Mouse (Mus musculus) MEL (cell line): Measurements from ENCODE around the gene Gm49388. TPM values are rescaled to one million over a fixed set of nuclear protein-coding genes. Genes with fewer than 3 reads are reported as not detected.

Source experiments
- DNase-seq: peaks from one replicate; pipeline ENCODE4 v3.0.0; 2011; ENCODE audit warnings: low read depth, low spot score
- H3K27ac ChIP-seq: 2 replicates; pipeline ENCODE4 v1.5.1; 2012; ENCODE audit warnings: low read depth, mild to moderate bottlenecking, control low read depth, low read length, moderate library complexity; ENCODE audit not compliant: control insufficient read depth
- H3K27me3 ChIP-seq, 2 experiments: fragments of 150-350 bp in 1 of 2; sonication (generic) in 1 of 2; 2 replicates each; pipeline ENCODE4 v1.6.1; 2012; ENCODE audit warnings: low read length in 2 of 2, mild to moderate bottlenecking in 2 of 2, improper control_type of control experiment in 1 of 2, moderate library complexity in 1 of 2; ENCODE audit not compliant: insufficient read depth in 2 of 2, control insufficient read depth in 1 of 2
- H3K36me3 ChIP-seq, 2 experiments: 2 replicates each; pipeline ENCODE4 v1.6.1; 2012 to 2014; ENCODE audit warnings: low read length in 2 of 2, improper control_type of control experiment in 1 of 2, inconsistent platforms in 1 of 2, mild to moderate bottlenecking in 1 of 2; ENCODE audit not compliant: insufficient read depth in 2 of 2, control insufficient read depth in 1 of 2
- H3K4me1 ChIP-seq, 2 experiments: fragments of 150-350 bp in 1 of 2; sonication (generic) in 1 of 2; 2 replicates each; pipeline ENCODE4 v1.6.1; 2012; ENCODE audit warnings: low read length in 2 of 2, improper control_type of control experiment in 1 of 2, mild to moderate bottlenecking in 1 of 2; ENCODE audit not compliant: insufficient read depth in 2 of 2, control insufficient read depth in 1 of 2
- H3K4me3 ChIP-seq, 2 experiments: fragments of 150-350 bp in 1 of 2; sonication (generic) in 1 of 2; 2 replicates each; pipeline ENCODE4 v1.5.1; 2012; ENCODE audit warnings: low read depth in 2 of 2, low read length in 2 of 2, mild to moderate bottlenecking in 2 of 2, moderate library complexity in 2 of 2, control low read depth in 1 of 2, improper control_type of control experiment in 1 of 2; ENCODE audit not compliant: control insufficient read depth in 1 of 2, insufficient read depth in 1 of 2
- H3K79me2 ChIP-seq: 2 replicates; pipeline ENCODE4 v1.6.1; 2012; ENCODE audit warnings: mild to moderate bottlenecking, low read length, moderate library complexity; ENCODE audit not compliant: control insufficient read depth, poor library complexity, insufficient read depth
- H3K9ac ChIP-seq: 2 replicates; pipeline ENCODE4 v1.6.1; 2012; ENCODE audit warnings: low read depth, mild to moderate bottlenecking, control low read depth, low read length, moderate library complexity; ENCODE audit not compliant: control insufficient read depth, poor library complexity, severe bottlenecking
- H3K9me3 ChIP-seq: fragments of 150-350 bp; sonication (generic); replicated peaks from 2 replicates; pipeline ENCODE4 v1.6.1; 2012; ENCODE audit warnings: mild to moderate bottlenecking, low read length, improper control_type of control experiment, moderate library complexity; ENCODE audit not compliant: insufficient read depth
- BHLHE40 ChIP-seq: IDR thresholded peaks from 2 replicates; pipeline ENCODE4 v1.6.1; 2012; ENCODE audit warnings: low read depth, mild to moderate bottlenecking, inconsistent platforms, low read length, improper control_type of control experiment, borderline replicate concordance
- CHD1 ChIP-seq: IDR thresholded peaks from 2 replicates; pipeline ENCODE4 v1.6.1; 2012; ENCODE audit warnings: low read depth, mild to moderate bottlenecking, inconsistent platforms, low read length, improper control_type of control experiment
- CHD2 ChIP-seq: IDR thresholded peaks from 2 replicates; pipeline ENCODE4 v1.6.1; 2011; ENCODE audit warnings: low read length, improper control_type of control experiment
- CTCF ChIP-seq, 3 experiments: IDR thresholded peaks in 2 of 3; conservative IDR thresholded peaks in 1 of 3; 2 replicates each; pipeline ENCODE4 v1.5.1; 2011 to 2012; ENCODE audit warnings: low read length in 3 of 3, low read depth in 2 of 3, mild to moderate bottlenecking in 2 of 3, improper control_type of control experiment in 1 of 3, inconsistent platforms in 1 of 3, mixed read lengths in 1 of 3, moderate library complexity in 1 of 3; ENCODE audit not compliant: control insufficient read depth in 1 of 3, insufficient read depth in 1 of 3, poor library complexity in 1 of 3, severe bottlenecking in 1 of 3
- E2F4 ChIP-seq: IDR thresholded peaks from 2 replicates; pipeline ENCODE4 v1.6.1; 2011; ENCODE audit warnings: low read depth, low read length, improper control_type of control experiment, borderline replicate concordance
- ELF1 ChIP-seq: IDR thresholded peaks from 2 replicates; pipeline ENCODE4 v1.6.1; 2014; ENCODE audit warnings: low read depth, mild to moderate bottlenecking, inconsistent platforms, low read length, improper control_type of control experiment, moderate library complexity
- EP300 ChIP-seq, 2 experiments: IDR thresholded peaks; 2 replicates each; pipeline ENCODE4 v1.6.1; 2011; ENCODE audit warnings: improper control_type of control experiment in 2 of 2, low read length in 2 of 2, low read depth in 1 of 2, mild to moderate bottlenecking in 1 of 2
- ETS1 ChIP-seq: IDR thresholded peaks from 2 replicates; pipeline ENCODE4 v1.6.1; 2012; ENCODE audit warnings: low read depth, mild to moderate bottlenecking, inconsistent platforms, low read length, improper control_type of control experiment, moderate library complexity
- GABPA ChIP-seq: IDR thresholded peaks from 2 replicates; pipeline ENCODE4 v1.6.1; 2012; ENCODE audit warnings: low read depth, mild to moderate bottlenecking, inconsistent platforms, low read length, improper control_type of control experiment, moderate library complexity
- GATA1 ChIP-seq: IDR thresholded peaks from 2 replicates; pipeline ENCODE4 v1.6.1; 2011; ENCODE audit warnings: low read depth, low read length, improper control_type of control experiment
- HCFC1 ChIP-seq: IDR thresholded peaks from 2 replicates; pipeline ENCODE4 v1.6.1; 2012; ENCODE audit warnings: low read depth, mild to moderate bottlenecking, inconsistent platforms, low read length, improper control_type of control experiment, moderate library complexity
- JUND ChIP-seq: IDR thresholded peaks from 2 replicates; pipeline ENCODE4 v1.6.1; 2011; ENCODE audit warnings: low read depth, mild to moderate bottlenecking, improper control_type of control experiment, low read length
- KAT2A ChIP-seq: conservative IDR thresholded peaks from 2 replicates; pipeline ENCODE4 v1.6.1; 2012; ENCODE audit warnings: low read depth, low read length, improper control_type of control experiment, inconsistent platforms
- MAFK ChIP-seq: IDR thresholded peaks from 2 replicates; pipeline ENCODE4 v1.6.1; 2011; ENCODE audit warnings: low read depth, mild to moderate bottlenecking, low read length, improper control_type of control experiment, borderline replicate concordance
- MAX ChIP-seq: IDR thresholded peaks from 2 replicates; pipeline ENCODE4 v1.6.1; 2011; ENCODE audit warnings: low read length, improper control_type of control experiment
- MAZ ChIP-seq: IDR thresholded peaks from 2 replicates; pipeline ENCODE4 v1.6.1; 2012; ENCODE audit warnings: low read depth, mild to moderate bottlenecking, inconsistent platforms, low read length, improper control_type of control experiment
- MXI1 ChIP-seq: IDR thresholded peaks from 2 replicates; pipeline ENCODE4 v1.6.1; 2011; ENCODE audit warnings: mild to moderate bottlenecking, low read depth, low read length, improper control_type of control experiment
- MYB ChIP-seq: IDR thresholded peaks from 2 replicates; pipeline ENCODE4 v1.6.1; 2011; ENCODE audit warnings: mild to moderate bottlenecking, low read depth, low read length, improper control_type of control experiment
- MYC ChIP-seq: IDR thresholded peaks from 2 replicates; pipeline ENCODE4 v1.6.1; 2011; ENCODE audit warnings: low read depth, mild to moderate bottlenecking, low read length, improper control_type of control experiment, moderate library complexity
- NELFE ChIP-seq: IDR thresholded peaks from 2 replicates; pipeline ENCODE4 v1.6.1; 2011; ENCODE audit warnings: low read depth, low read length, improper control_type of control experiment
- NRF1 ChIP-seq: IDR thresholded peaks from 2 replicates; pipeline ENCODE4 v1.6.1; 2014; ENCODE audit warnings: low read depth, mild to moderate bottlenecking, inconsistent platforms, low read length, improper control_type of control experiment, moderate library complexity; ENCODE audit not compliant: poor library complexity, insufficient read depth, severe bottlenecking
- POLR2A ChIP-seq, 2 experiments: IDR thresholded peaks; 2 replicates each; pipeline ENCODE4 v1.6.1; 2011 to 2012; ENCODE audit warnings: low read length in 2 of 2, mild to moderate bottlenecking in 2 of 2, control low read depth in 1 of 2, improper control_type of control experiment in 1 of 2, low read depth in 1 of 2, moderate library complexity in 1 of 2; ENCODE audit not compliant: control insufficient read depth in 1 of 2, insufficient read depth in 1 of 2, poor library complexity in 1 of 2
- POLR2AphosphoS2 ChIP-seq: IDR thresholded peaks from 2 replicates; pipeline ENCODE4 v1.6.1; 2011; ENCODE audit warnings: low read length, improper control_type of control experiment
- POLR2AphosphoS5 ChIP-seq: IDR thresholded peaks from 2 replicates; pipeline ENCODE4 v1.6.1; 2012; ENCODE audit warnings: low read depth, borderline replicate concordance, mild to moderate bottlenecking, inconsistent platforms, low read length, moderate library complexity, mixed read lengths
- RAD21 ChIP-seq: IDR thresholded peaks from 2 replicates; pipeline ENCODE4 v1.6.1; 2011; ENCODE audit warnings: mild to moderate bottlenecking, low read depth, low read length, improper control_type of control experiment
- RCOR1 ChIP-seq: IDR thresholded peaks from 2 replicates; pipeline ENCODE4 v1.6.1; 2012; ENCODE audit warnings: low read depth, mild to moderate bottlenecking, inconsistent platforms, low read length, improper control_type of control experiment
- SIN3A ChIP-seq: IDR thresholded peaks from 2 replicates; pipeline ENCODE4 v1.6.1; 2012; ENCODE audit warnings: low read length, improper control_type of control experiment, inconsistent platforms
- SMC3 ChIP-seq: IDR thresholded peaks from 2 replicates; pipeline ENCODE4 v1.6.1; 2011; ENCODE audit warnings: low read depth, low read length, improper control_type of control experiment
- TAL1 ChIP-seq: IDR thresholded peaks from 2 replicates; pipeline ENCODE4 v1.6.1; 2012; ENCODE audit warnings: mild to moderate bottlenecking, inconsistent platforms, low read length, moderate library complexity, mixed read lengths
- TBP ChIP-seq: IDR thresholded peaks from 2 replicates; pipeline ENCODE4 v1.8.0; 2011; ENCODE audit warnings: low read depth, low read length, improper control_type of control experiment
- TCF12 ChIP-seq: IDR thresholded peaks from 2 replicates; pipeline ENCODE4 v1.6.1; 2014; ENCODE audit warnings: low read depth, mild to moderate bottlenecking, inconsistent platforms, low read length, improper control_type of control experiment, moderate library complexity
- USF1 ChIP-seq: IDR thresholded peaks from 2 replicates; pipeline ENCODE4 v1.6.1; 2014; ENCODE audit warnings: low read depth, mild to moderate bottlenecking, inconsistent platforms, low read length, improper control_type of control experiment, moderate library complexity
- USF2 ChIP-seq, 2 experiments: IDR thresholded peaks; 2 replicates each; pipeline ENCODE4 v1.6.1; 2011 to 2012; ENCODE audit warnings: improper control_type of control experiment in 2 of 2, low read length in 2 of 2, borderline replicate concordance in 1 of 2, inconsistent platforms in 1 of 2, low read depth in 1 of 2, mild to moderate bottlenecking in 1 of 2; ENCODE audit not compliant: insufficient read depth in 1 of 2
- ZC3H11A ChIP-seq: IDR thresholded peaks from 2 replicates; pipeline ENCODE4 v1.6.1; 2012; ENCODE audit warnings: low read depth, mild to moderate bottlenecking, inconsistent platforms, low read length, improper control_type of control experiment
- ZKSCAN1 ChIP-seq: IDR thresholded peaks from 2 replicates; pipeline ENCODE4 v1.6.1; 2012; ENCODE audit warnings: low read depth, mild to moderate bottlenecking, inconsistent platforms, low read length, improper control_type of control experiment, moderate library complexity
- ZMIZ1 ChIP-seq: IDR thresholded peaks from 2 replicates; pipeline ENCODE4 v1.6.1; 2012; ENCODE audit warnings: low read depth, mild to moderate bottlenecking, inconsistent platforms, low read length, improper control_type of control experiment, moderate library complexity
- ZNF384 ChIP-seq: IDR thresholded peaks from 2 replicates; pipeline ENCODE4 v1.6.1; 2012; ENCODE audit warnings: low read depth, mild to moderate bottlenecking, inconsistent platforms, low read length, improper control_type of control experiment
- polyA plus RNA-seq, 2 experiments: library from polyadenylated mRNA; stranded (reverse) in 1 of 2; unstranded in 1 of 2; fragments of >175 nt in 1 of 2; fragments of >200 nt in 1 of 2; gene quantifications; 2 replicates each; pipeline versions ENCODE4 v1.2.1 to v1.2.4; 2012; ENCODE audit warnings: low replicate concordance in 2 of 2, low read depth in 1 of 2; ENCODE audit not compliant: insufficient read length in 2 of 2, insufficient read depth in 1 of 2, missing spikeins in 1 of 2
- total RNA-seq: library from RNA; depleted of rRNA; stranded (reverse); fragments of 300-350 nt; gene quantifications from 2 replicates; pipeline ENCODE4 v1.2.3, GENCODE M21; 2012

The Gm49388 gene
- total and polyA plus RNA-seq, 3 experiments, result 0.73 to 1.3 TPM; not detected in 1

DNA sequence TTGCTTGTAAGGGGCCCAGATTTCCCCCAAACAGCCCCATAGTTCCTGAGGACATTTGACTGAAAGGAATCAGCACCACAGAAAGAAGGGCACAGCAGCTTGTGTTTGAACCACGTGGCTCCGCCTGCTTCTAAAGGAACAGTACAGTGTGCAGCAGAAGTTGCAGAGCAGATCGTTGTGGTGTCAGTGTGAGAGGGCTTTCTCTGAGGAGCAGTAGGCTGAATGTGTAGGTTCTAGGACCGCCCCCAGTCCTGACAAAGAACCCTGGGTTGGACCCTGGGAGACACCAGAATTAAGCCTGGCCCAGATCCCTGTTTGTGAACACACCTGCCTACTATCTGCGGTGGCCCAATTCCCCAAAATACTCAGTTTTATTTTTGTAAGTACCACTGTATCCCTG is 14.1 kb upstream of the Gm49388 start:
- Histone ChIP-seq H3K36me3 (peaks cover 0 to 32% of the 10 kb centered on the region in 2 experiments; a peak in 2 of 4 replicates), H3K9me3 (no peaks in the 10 kb centered on the region), H3K27me3 (no peaks in the 10 kb centered on the region), H3K9ac (peak overlapping the region; percentile 98), H3K79me2 (peaks cover 24% of the 10 kb centered on the region), H3K27ac (peak overlapping the region; percentile 93), H3K4me3 (peak overlapping the region; percentile 82 to 93; a peak in 2 of 4 replicates), H3K4me1 (peaks cover 5 to 37% of the 10 kb centered on the region in 2 experiments; a peak in 3 of 4 replicates)
- peak; percentile 71 for DNase-seq
- no peak for TF ChIP-seq ZC3H11A
- TF ChIP-seq MAX, result peak; percentile 84
- no peak for TF ChIP-seq SIN3A
- peak in 1 of 2 experiments; percentile 25; a peak in 1 of 4 replicates for TF ChIP-seq POLR2A (IDR thresholded peaks at IDR 0.05; ENCODE audit: control insufficient read depth in 1 of 2, insufficient read depth in 1 of 2, low read depth in 1 of 2, low read length in 2 of 2, poor library complexity in 1 of 2)
- no peak for TF ChIP-seq KAT2A
- TF ChIP-seq BHLHE40, result no peak
- TF ChIP-seq ELF1, result no peak
- no peak for TF ChIP-seq NRF1
- TF ChIP-seq ZMIZ1, result no peak
- TF ChIP-seq ETS1, result no peak
- no peak for TF ChIP-seq CHD2
- TF ChIP-seq GABPA, result no peak
- TF ChIP-seq USF2 (IDR thresholded peaks at IDR 0.05; ENCODE audit: borderline replicate concordance in 1 of 2, insufficient read depth in 1 of 2, low read depth in 1 of 2, low read length in 2 of 2), result no peak
- no peak for TF ChIP-seq TCF12
- no peak for TF ChIP-seq EP300 (IDR thresholded peaks at IDR 0.05; ENCODE audit: low read depth in 1 of 2, low read length in 2 of 2)
- TF ChIP-seq CTCF (IDR thresholded peaks at IDR 0.05 in 2 of 3, conservative IDR thresholded peaks at IDR 0.05 in 1 of 3; ENCODE audit: control insufficient read depth in 1 of 3, insufficient read depth in 1 of 3, low read depth in 2 of 3, low read length in 3 of 3, poor library complexity in 1 of 3, severe bottlenecking in 1 of 3), result no peak
- no peak for TF ChIP-seq CHD1
- no peak for TF ChIP-seq ZKSCAN1
- peak; percentile 72; the same call in 1 of the 2 replicates for TF ChIP-seq MYC
- no peak for TF ChIP-seq MYB
- no peak for TF ChIP-seq TBP
- TF ChIP-seq RCOR1, result no peak
- TF ChIP-seq MAFK, result no peak
- TF ChIP-seq POLR2AphosphoS5, result no peak
- TF ChIP-seq NELFE, result no peak
- TF ChIP-seq MAZ, result no peak
- no peak for TF ChIP-seq E2F4
- no peak for TF ChIP-seq HCFC1
- no peak for TF ChIP-seq RAD21
- no peak for TF ChIP-seq SMC3
- TF ChIP-seq POLR2AphosphoS2, result no peak
- TF ChIP-seq ZNF384, result no peak
- no peak for TF ChIP-seq JUND
- peak; percentile 66 for TF ChIP-seq USF1
- no peak for TF ChIP-seq TAL1
- peak; percentile 84 for TF ChIP-seq MXI1
- TF ChIP-seq GATA1, result no peak
